Mouse (Mus musculus) lung, postnatal 25 days (tissue): Measurements from ENCODE around the gene Gm4513.
"Not testable (repeated sequence)": the region's sequence is repeated elsewhere in the genome, so short reads cannot be mapped to it uniquely, and the experiment has no call there.

ENCODE experiments used
- DNase-seq: peaks from one replicate; pipeline ENCODE4 v3.0.0; 2022; ENCODE audit warnings: low spot score

Gm4513 gene

DNA sequence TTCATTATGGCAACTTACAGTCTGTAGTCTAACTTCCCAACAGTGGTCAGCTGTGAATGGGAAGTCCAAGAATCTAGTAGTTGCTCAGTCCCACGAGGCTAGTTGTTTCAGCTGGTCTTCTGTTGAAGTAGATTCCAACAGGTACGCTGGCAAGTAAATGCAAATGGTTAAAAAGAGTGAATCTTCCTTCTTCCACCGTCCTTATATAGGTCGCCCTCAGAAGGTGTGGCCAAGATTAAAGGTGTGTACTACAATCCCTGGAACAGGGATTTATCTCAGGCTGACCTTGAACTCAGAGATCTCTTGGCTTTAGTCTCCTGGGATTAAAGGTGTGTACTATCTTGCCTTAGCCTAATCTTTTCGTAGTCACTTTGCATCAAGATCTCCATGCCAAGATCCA is at the start of gene Gm4513:
Gene Gm4513 (minus strand): TSS at position 101 of the 400 bp plus-strand sequence.
- not testable (repeated sequence) for DNase-seq

DNA sequence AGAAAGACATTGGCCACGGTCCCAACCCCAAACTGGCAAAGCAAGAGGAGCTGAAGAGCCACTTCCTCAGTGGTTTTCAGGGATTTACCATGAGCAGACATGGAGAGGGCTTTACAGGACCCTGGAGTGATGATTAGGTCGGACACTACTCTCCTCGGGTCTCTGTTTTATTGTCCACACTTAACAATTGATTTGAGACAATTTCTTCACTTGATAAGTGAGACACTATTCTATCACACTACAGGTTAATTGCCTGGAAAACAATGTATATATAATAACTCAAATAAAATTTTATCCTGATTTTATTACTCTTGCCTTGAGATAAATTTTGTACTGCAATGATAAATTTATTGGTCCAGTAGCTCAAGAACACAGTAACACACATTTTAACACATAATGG is 22.7 kb downstream of the Gm4513 start, which contains the start of gene Gm4141:
Gene Gm4141 (minus strand): TSS at position 101 of the 400 bp plus-strand sequence.
- DNase-seq, result not testable (repeated sequence)

DNA sequence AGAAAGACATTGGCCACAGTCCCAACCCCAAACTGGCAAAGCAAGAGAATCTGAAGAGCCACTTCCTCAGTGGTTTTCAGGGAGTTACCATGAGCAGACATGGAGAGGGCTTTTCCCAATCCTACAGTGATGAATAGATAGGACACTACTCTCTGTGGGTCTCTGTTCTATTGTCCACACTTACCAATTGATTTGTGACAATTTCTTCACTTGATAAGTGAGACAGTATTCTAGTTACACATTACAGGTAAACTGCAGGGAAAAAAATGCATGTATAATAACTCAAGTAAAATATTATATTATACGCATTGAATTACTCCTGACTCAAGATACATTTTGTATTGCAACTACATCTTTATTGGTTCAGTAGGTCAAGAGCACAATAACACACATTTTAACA is 53.2 kb downstream of the Gm4513 start, which contains the start of gene Gm5726:
Gene Gm5726 (minus strand): TSS at position 101 of the 400 bp plus-strand sequence.
- DNase-seq, result not testable (repeated sequence)
